Mouse (Mus musculus) erythroid progenitor cell, adult 5-6 weeks (primary cell): Measurements from ENCODE around the gene R3hdm1. TPM values are rescaled to one million over a fixed set of nuclear protein-coding genes. Genes with fewer than 3 reads are reported as not detected.
"Not testable (repeated sequence)": the region's sequence is repeated elsewhere in the genome, so short reads cannot be mapped to it uniquely, and the experiment has no call there.

ENCODE experiments used
- ATAC-seq: replicated peaks from 2 replicates; pipeline ENCODE4 v1.8.0; 2016; ENCODE audit warnings: moderate number of reproducible peaks, mild to moderate bottlenecking, moderate TSS enrichment, inconsistent platforms; ENCODE audit not compliant: poor library complexity, low FRiP score, severe bottlenecking
- total RNA-seq, 2 experiments: library from RNA; stranded (forward) in 1 of 2; stranded (reverse) in 1 of 2; fragments of 150-400 nt in 1 of 2; fragments of 186-747, 209-891 nt in 1 of 2; gene quantifications; 2 replicates each; pipeline versions ENCODE4 v1.2.3 to v1.2.4; 2015 to 2017; ENCODE audit warnings: low replicate concordance in 2 of 2

R3hdm1 gene
- total RNA-seq, 2 experiments from 2014 or later: 254 to 269 TPM

DNA sequence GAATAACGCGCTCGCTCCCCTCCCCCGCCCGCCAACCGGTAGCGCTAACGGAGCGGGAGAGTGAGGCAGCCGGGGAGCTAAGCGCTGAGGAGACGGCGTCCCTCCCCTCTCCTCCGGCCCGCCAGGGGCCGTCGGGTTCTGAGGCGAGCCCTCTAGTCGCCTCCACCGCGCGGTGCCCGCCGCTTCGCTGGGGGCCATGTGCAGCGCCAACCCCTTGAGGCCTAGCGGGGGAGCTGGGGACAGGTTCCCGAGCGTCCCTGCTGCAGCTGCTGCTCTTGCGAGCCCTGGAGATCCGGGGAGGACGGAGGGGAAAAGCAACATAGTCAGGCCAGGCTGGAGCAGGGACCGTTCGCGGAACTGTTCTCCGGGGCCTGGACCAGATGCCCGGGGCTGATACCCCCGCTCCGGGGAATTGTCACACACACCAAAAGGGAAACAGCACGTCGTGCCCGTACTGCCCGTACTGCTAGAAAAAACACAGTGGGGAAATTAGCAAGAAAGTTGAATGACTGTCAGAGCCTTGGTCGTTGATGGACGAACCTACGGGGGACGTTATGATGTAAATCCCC lies 503 bp downstream of the R3hdm1 start:
- peak; percentile 28 for ATAC-seq

DNA sequence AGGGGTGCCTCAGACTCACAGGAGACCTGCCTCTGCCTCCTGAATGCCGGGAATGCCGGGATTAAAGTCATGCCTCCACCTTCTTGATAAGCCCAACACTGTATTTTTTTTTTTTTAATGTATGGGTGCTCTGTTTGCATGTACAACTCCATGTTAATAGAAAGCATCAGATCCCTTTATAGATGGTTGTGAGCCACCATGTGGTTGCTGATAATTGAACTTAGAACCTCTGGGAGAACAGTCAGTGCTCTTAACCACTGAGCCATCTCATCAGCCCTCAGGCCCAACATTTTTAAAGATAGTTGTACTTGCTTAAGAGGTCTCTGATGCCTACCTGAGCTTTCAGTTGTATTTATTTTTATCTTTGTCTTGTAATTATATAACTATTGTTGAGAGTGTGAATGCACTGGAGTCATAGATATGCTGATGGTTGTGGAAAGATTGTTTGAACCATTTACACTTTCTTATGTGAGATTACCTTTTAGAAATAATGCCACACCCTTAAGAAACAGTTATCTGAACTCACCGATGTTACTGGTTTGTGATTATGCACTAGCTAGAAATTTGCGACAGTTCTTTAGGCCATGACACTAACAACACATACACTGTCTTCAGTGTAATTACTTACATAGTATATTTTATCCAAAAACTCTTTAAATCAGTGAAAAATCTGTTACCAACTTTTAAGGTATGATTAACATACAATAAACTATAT lies 18.0 kb downstream of the R3hdm1 start:
- ATAC-seq: no peak

DNA sequence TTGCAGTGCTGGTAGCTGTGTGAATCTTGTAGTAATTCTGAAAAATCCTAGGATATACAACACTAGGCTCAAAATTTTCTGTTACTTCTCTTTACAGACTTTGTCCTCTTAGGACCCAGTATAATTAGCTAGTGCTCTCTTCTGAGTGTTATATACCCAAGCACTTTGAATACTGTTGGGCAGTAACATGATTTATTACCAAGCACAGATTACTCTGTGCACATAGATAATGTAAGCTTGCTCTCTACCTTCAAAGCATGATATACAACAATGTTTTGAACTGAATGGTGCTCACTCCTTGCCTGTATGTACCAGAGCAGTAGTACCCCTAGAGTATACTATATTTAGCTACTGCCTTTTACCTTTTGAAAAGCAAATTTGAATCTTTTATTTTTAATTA lies 33.1 kb downstream of the R3hdm1 start:
- ATAC-seq: not testable (repeated sequence)

DNA sequence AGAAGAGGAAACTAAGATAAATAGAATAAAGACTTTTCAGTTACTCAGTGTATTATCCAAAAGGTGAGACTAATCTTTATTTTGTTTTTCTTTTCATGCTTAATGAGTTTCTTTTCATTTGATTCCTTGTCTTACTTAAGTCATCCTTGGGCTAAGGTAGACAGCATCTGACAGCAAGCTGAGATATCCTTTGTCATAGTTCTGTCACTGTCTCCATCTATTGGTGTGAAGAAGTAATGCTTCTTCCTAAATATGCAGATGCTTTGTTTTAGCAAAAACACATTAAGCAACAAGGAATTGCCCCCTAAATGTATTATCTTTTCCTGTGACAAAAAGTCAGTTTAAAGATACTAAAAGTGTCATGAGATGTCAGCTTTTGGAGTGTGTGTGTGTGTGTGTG lies 37.9 kb downstream of the R3hdm1 start:
- no peak for ATAC-seq

DNA sequence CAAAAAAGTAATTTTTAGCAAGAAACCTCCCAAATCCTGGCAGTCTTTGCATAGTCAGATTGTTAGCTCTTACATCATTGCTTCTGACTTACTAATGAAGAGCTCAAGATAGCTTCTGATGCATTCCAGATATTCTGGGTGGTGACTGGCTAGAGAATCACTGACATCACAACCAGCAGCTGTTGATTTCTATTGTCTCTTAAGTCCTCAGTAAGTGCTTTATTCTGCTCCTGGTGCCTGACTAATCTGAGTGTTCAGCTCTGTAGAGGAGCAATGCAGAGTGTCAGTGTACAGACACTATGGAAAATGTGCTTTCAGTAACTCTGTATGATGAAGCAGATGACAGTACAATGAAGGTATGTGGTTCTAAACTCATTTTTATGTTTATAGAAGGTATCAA lies 38.6 kb downstream of the R3hdm1 start:
- ATAC-seq: no peak

DNA sequence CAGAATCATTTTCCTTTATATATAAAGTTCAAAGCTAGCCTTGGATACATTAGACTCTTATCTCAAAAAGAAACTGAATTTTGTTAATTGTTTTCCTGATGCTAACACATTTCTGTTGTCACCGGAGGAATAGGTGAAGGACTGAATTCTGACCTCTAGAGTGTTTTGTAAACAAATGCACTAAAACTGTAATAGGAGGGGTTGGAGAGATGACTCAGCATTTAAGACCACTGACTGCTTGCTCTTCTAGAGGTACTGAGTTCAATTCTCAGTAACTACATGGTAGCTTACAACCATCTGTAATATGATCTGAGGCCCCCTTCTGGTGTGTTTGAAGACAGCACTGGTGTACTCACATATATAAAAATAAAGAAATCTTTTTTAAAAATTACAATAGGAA lies 63.9 kb downstream of the R3hdm1 start:
- ATAC-seq: no peak

DNA sequence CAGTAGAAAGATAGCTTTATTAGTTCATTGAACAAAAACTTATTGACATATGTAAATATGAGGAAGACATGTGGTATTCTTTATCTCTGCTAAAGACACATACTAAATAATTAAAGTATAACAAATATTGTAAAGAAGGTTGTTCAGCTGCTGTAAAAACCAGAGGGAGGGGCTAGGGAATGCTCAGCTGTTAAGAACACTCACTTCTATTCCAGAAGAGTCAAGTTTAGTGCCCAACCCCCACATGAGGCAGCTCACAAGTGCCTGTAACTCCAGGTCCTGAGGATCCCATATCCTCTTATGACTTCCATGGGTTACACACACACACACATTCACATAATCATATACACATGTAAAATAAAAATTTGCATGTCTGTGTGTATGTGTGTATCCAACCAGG lies 67.0 kb downstream of the R3hdm1 start:
- no peak for ATAC-seq

DNA sequence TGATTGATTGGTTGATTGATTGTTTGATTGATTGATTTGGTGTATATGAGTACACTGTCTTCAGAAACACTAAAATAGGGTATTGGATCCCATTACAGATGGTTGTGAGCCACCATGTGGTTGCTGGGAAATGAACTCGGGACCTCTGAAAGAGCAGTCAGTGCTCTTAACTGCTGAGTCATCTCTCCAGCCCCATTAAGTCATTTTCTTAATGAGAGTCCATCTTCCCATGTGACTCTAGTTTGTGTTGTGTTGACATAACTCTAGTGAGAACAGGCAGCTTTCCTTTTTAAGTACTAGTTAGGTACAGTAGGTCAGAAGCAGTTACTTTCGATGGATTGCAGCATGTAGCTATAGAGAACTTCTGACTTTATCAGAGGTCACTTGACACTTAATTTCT lies 88.3 kb downstream of the R3hdm1 start:
- no peak for ATAC-seq

DNA sequence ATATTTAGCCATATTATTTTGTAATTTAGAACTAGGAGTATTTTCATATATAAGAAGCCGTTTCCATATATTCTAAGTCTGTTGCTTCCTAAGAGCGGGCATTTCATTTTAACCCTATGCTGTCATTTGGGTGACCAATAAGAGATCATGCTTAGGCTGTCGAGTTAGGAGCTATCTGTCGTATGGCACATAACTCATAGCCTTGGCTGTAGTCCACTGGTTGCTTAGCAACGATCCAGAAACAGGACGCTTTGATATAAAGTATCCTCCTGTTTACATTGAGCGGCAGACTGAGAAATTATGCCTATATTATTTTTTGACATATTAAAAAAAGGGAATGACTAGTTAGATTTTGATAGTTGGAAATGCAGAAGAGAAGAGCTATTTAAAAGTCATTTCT lies 89.3 kb downstream of the R3hdm1 start:
- no peak for ATAC-seq

DNA sequence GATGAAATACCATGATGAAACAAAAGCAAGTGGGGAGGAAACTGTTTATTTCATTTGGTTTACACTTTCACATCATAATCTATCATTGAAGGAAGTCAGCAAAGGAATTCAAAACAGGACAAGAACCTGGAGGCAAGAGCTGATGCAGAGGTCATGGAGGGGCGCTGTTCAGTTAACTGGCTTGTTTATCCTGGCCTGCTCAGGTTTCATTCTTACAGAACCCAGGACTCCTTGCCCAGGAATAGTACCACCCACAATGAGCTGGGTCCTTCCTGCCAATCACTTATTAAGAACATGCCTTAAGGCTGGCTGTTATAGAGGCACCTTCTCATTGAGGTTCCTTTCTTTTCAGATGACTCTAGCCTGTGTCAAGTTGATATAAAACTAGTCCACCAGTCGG lies 90.9 kb downstream of the R3hdm1 start:
- ATAC-seq: no peak

DNA sequence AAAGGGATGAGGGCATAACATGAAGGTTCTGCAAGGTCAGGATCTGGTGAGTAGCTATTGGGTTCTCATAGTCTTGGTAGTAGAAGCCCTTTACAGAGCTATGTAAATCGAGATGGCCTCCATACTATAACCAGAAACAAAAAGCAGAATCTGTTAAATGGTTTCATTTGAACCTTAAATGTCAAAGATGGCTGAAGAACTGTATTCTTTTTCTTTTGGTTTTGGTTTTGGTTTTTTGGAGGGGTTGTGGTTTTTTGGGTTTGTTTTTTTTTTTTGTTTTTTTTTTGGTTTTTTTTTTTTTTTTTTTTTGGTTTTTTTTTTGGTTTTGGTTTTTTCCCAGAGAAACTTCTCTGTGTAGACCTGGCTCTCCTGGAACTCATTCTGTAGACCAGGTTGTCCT lies 94.3 kb downstream of the R3hdm1 start:
- ATAC-seq: no peak

DNA sequence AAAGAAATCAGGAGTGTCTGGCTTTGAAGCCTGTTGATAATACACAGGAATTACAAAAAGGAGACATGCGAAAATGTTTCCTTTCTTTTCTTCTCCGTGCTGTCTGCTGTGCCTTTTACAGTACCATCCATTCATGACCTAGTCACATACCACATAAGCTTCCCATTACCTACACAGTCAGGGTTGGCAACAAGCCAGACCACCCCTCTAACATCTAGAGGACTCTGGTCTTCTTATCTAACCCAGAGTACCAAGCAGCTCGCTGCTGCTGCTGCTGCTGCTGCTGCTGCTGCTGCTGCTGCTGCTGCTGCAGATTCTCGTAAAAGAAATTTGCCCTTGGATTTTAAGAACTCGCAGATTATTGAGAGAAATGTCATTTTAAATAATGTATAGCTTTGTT lies 110.2 kb downstream of the R3hdm1 start:
- no peak for ATAC-seq

DNA sequence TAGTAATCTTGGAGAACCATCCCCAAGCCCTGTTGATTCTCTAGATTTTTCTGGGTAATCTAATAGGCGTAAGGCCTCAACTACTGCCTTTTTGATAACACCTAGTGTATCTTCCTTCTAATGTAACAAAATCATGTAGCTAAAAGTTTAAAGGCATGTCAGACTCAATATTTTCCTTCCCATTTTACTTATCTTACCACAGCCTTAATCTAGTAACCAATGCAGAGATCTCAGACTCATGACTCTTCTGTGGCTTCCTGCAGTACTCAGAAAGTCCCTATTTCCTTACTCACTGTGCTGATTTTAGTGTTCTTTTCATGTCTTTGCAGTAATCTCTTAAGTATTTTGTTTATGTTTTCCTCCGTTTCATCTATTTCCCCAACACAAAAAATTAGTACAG lies 118.8 kb downstream of the R3hdm1 start:
- no peak for ATAC-seq

DNA sequence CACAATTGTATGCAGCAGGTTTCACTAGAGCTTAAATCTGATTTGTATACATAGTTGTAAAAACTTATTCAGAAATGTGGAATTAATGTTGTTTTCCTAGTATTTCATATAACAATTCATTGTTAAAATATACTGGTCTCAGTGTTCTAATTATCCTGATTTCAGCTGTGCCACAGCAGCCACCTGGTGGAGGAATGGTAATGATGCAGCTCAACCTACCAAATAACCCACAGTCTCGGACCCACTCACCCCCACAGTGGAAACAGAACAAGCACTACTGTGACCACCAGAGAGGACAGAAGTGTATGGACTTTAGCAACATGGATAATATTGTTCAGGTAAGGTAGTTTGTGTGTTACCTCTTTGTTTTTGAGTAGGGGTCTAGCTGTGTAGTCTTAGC lies 120.2 kb downstream of the R3hdm1 start:
- ATAC-seq: no peak

DNA sequence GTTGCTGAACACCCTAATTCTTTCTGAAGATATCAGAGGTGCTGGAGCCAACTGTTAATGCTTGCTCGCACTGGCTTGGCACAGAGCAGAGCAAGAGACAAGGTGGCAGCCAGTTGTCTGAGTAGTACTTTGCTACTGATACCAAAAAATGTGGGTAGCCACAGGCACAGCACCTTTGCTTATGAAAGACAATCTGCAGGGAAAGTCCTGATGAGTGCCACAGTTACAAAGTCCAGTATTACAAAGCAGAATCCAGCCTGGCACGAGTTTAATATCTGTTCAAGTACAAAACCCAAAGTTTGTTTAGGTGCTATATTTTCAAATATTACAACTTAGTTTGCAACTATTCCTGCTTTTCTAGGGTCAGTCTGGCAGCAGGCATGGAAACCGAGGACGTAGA lies 132.1 kb downstream of the R3hdm1 start:
- ATAC-seq: no peak

DNA sequence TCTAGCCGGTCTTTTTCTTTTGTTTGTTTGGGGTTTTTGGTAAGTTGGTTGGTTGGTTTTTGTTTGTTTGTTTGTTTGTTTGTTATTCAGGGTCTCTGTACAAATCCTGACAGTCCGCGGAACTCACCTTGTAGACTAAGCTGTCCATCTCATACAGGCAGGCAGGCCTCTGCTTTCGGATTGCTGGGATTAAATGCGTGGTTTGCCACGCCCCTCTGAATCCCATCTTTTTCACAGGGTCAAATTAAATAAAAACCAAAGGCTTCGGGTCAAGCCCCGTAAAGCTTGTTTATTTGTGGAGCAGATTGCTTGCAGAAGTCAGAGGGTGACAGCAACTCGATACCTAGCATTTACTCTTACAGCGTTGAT lies 140.5 kb downstream of the R3hdm1 start, which contains the start of gene Ubxn4:
Gene Ubxn4 (plus strand): TSS at position 338 of the 369 bp plus-strand sequence.
- ATAC-seq: no peak

DNA sequence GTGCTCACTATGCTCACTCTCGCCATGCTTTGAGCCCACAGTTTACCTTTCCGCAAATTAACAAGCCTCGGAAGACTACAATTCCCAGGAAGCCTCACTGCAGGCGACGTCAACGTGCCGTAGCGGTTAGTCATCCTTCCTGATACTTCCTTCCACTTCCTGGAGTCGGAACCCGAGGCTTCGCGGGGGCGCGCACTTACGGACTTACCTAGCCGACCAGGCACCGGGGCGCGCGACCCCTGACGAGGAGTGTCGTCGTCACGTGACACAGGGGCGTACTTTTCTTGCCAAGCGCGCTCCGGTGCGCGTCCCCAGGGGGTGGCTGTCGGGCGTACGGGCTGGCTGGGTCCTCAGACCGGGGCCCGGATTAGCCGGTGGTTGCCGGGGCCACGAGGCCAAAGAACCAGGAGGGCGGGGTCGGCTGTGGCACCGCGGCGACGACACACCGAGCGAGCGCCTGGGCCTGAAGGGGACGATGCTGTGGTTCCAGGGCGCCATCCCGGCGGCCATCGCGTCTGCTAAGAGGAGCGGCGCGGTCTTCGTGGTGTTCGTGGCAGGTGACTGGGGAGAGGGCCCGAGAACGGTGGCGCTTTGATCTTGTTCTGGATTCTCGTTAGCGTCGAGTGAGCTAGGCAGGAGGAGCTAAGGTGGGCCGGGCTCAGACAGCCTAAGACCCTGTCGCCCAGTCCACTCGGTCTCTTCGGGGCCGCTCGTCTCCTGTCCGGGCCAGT lies 141.1 kb downstream of the R3hdm1 start:
- ATAC-seq: peak; percentile 90

DNA sequence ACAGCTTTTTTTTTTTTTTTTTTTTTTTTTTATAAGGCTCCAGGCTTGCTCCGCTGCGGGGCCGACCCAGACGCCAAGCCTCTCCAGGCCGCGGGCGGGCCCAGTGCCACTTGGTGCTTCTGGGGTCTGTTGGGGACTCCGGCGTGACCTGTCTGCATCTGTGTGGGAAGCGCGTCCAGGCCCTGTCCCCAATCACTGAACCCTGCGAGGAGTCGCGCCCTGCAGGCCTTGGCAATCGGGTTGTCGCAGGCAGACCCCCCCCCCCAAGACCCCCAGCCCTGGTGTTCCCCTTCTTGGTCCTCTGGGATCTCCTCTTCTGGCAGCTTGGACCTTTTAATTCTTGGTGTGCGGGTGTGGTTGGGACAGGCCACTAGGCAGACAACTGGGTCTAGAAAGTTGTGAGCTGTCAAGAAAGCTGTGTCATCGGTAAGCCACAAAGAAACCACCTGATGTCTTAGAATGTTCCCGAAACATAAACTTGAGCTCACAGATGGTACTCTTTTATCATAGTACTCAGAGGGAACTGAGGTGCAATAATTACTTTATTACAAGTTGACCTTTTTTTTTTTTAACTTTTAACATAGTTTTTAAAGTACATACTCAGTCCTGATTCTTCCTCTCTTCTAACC lies 141.7 kb downstream of the R3hdm1 start:
- peak; percentile 50 for ATAC-seq

DNA sequence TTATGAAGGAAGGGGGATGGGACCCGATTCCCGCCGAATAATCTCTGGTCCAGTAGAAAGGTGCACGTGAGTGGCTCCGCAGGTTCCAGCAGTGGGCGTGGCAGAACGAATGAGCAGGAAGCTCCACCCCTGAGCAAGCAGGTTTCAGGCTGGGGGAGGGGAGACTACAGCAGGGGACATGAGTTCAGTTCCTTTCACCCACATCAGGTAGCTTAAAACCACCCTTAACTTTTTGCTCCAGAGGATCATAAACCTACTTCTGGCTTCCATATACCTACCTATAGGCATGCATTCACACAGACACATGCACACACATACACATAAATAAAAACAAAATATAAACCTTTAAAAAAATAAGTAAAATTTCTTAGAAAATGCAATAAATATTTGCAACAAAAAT lies 164.0 kb downstream of the R3hdm1 start:
- not testable (repeated sequence) for ATAC-seq

DNA sequence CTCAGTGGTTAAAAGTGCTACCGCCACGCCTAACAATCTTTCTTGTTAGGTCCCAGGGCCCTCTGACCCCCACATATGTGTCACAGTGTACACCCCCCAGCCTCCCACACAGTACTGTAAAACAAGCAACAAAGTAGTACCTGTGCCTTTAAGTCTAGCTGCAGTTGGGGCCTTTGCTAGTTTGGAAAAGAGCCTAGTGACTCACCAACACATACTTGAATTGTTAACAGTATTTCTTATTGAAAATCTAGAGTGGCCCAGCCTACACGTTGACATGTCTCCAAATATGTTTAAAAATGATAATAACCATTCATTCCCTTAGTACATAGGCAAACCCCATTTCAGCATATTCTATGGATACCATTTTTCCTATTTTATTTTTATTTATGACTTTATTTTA lies 167.6 kb downstream of the R3hdm1 start:
- ATAC-seq: no peak

DNA sequence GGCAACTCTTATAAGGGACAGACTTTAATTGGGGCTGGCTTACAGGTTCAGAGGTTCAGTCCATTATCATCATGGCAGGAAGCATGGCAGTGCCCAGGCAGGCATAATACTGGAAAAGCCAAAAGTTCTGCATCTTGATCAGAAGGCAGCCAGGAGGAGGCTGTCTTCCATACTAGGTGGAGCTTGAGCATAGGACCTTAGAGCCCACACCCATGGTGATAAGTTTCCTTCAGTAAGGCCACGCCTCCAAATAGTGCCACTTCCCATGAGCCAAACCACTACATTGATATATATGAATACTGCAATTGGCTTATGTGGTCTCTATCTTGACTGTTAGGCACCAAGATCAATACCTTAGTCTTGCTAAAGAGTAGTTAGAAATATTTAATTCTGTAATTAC lies 172.8 kb downstream of the R3hdm1 start:
- peak; percentile 77 for ATAC-seq
